Mouse (Mus musculus): ENCODE measurements around the gene Chrnb2.

Chrnb2 gene

DNA sequence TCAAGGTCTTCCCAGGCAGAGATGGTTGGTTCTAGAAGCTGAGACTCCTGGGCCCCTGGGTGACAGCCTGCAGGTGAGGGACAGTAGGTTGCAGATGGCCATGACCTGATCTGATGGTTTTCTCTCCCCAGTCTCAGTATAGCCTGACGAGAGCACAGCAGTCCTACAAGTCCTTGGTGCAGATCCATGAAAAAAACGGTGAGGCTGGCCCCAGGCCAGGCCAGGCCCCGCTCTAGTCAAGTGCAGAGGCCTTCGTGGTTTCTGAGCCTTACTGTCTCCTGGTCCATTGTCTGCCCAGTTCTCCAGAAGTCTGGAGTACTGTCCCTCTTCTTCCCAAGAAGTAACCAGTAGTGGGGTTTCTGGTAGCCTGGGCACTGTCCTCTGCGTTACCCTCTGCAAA lies 17.2 kb upstream of the Chrnb2 start:
- intact Hi-C loops (cut with DNase I): no loop called here

DNA sequence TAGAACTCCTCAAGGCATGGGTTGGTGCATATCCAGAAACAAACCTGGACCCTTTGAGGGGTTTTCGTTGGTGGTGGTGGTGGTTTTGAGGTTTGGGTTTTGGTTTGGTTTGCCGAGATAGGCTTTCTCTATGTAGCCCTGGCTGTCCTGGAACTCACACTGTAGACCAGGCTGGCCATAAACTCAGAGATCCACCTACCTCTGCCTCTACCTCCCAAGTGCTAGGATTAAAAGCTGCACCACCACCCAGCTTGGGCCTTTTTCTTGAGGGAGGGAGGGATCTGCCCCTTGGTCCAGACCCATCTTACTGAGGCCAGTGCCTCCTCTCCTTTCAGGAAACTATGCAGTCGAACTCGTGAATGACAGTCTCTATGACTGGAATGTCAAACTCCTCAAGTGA lies 15.7 kb upstream of the Chrnb2 start:
- intact Hi-C loops (cut with DNase I): no loop called here

DNA sequence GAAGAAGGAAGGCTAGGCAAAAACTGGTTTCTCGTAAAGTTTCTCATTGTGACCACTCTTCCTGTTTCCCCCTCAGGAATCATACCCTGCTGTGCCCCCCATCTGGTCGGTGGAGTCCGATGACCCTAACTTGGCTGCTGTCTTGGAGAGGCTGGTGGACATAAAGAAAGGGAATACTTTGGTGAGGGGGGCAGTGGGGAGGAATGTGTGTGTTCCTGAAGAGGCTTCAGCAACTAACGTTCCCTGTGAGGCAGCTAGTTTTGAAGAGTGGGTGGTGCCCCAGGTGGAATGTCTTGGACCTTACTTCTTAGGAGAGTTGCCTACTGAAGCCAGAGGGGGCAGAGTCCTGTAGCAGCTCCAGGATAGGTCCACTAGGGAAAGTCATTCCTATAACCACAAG lies 11.6 kb upstream of the Chrnb2 start:
- intact Hi-C loops (cut with DNase I): loop anchor here (10.0 kb wide), 1 partner anchor 299 kb away; the partner anchor contains the start of gene Tpm3

DNA sequence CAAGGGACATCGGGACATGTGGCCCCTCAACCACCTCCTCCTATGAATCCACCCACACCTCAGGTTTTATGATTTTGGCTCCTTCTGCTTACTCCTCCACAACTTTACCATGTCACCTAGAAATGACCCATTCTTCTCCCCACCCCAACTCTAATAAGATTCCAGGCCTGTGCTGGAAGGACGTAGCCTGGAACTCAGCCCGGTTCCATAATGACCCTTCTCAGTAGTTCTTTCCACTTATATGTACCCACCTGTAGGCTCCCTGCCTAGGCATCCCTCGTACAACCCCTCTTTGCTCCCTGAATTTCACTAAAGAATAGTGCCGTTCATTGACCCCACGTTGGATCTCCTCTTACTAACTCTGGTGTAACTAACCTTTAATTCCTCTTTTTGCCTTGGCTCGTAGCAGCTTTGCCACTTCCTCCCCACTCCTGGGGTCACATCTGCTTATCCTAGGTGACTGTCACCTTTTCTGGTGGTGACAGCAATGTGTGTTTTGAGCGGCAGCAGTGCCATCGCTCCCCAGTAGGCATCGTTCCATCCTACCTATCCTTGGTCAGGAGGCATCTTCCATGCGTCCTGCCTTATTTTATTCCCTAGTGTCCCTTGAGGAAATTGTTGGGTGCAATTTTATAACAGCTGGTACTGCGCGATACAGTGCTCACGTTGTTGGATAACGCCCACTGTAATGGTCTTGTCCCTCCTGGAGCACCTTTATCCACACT lies 10.0 kb upstream of the Chrnb2 start:
- intact Hi-C loops (cut with DNase I): loop anchor here (5.0 to 10.0 kb wide), 4 partner anchors 42 to 300 kb away; partner anchors contain the start of gene Tpm3

DNA sequence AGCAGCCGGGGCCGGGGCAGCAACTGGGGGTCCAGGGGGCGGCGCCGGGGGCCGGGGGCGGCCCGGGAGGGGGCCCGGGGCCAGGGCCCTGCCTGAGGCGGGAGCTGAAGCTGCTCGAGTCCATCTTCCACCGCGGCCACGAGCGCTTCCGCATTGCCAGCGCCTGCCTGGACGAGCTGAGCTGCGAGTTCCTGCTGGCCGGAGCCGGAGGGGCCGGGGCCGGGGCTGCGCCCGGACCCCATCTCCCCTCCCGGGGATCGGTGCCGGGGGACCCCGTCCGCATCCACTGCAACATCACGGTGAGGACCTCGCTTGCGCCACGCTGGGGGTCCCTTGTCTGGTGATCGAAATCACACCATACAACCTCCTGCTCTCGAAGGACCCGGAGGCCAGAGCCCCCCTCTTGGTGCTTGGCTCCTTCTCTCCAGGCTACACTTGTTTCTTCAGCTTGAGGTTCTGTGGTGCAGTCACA lies 9.3 kb upstream of the Chrnb2 start:
- intact Hi-C loops (cut with DNase I): loop anchor here (5.0 to 10.0 kb wide), 4 partner anchors 41 to 301 kb away; partner anchors contain the start of gene Tpm3

DNA sequence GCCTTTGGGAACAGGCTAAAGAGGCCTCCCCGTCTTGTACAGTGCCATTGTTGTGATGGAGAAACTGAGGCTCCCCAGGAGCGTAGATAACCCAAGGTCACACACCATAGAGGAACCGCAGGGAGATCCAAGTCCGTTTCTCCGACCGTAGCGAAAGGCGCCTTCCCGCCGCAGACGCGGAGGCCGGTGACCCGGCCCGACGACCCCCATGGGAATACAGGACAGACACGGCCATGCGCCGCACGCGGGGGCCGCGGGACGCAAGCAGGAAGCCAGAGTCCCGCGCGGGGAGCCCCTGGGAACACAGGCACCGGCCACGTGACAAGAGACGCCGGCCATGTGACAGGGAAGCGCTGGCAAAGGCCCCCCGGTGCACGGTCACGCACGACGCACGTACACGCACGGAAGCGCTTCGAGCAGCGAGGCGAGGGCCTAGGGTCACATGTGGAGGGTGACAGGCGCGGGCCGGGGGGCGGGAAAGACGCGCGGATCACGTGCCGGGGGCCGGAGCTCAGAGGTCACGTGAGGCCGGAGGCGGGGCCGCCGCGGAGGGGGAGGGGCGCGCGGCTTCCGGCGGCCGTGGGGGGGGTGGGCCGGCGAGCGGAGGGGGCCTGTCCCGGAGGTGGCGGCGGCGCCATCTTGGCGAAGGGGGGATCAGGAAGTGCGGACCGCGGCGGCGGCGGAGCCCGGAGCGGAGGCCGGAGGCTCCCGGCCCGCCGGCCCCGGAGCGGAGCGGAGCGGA lies 8.7 kb upstream of the Chrnb2 start, which contains the start of gene Ube2q1:
Ube2q1 (plus strand) TSS at position 649 of the 742 bp plus-strand sequence.
- intact Hi-C loops (cut with DNase I): loop anchor here (5.0 to 10.0 kb wide), 4 partner anchors 41 to 302 kb away; partner anchors contain the start of gene Tpm3

DNA sequence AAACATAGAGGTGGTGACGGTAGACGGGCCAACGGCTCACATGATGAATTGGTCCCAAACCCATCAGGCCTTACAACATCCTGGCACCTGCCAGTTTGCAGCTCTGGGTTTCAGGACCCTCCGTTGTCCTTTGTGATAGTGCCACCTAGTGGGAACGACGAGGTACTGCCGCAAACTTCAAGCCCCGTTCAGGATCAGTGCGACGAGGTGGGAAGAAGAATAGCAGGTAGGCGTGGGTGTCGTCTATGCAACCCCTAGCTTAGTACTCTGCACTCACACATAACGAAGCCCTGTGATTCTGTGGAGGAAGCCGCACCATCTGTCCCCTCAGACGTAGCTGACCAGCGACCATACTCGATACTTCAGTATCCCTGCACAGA lies 8.1 kb upstream of the Chrnb2 start:
- intact Hi-C loops (cut with DNase I): loop anchor here (5.0 to 10.0 kb wide), 4 partner anchors 40 to 302 kb away; partner anchors contain the start of gene Tpm3

DNA sequence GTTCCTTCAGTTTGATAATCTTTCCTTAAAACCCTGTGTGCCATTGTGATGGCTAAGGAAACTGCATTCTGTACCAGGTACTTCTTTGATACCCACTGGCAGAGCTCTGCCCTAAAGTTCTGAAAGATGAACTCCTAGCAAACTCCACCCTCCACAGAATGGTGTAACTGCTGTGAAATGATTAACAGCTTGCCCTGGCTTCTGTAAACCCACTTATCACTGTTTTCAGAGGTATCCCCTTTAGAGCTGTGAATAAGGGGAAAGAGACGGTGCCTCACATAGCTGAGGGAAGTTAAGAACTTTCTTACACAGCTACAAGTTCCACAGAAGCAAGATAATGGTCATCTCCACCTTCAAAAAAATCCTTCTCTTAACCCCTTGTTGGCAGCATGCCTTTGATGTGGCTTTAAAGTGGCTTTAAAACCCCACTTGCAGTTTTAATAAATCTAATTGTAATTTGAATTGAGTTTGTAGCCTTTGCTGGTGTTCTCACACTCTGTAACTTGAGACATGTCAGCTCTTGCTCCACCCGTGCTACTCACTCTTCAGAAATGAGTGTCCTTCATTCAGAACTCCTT lies 6.1 kb upstream of the Chrnb2 start:
- intact Hi-C loops (cut with DNase I): loop anchor here (5.0 to 10.0 kb wide), 4 partner anchors 38 to 304 kb away; partner anchors contain the start of gene Tpm3

DNA sequence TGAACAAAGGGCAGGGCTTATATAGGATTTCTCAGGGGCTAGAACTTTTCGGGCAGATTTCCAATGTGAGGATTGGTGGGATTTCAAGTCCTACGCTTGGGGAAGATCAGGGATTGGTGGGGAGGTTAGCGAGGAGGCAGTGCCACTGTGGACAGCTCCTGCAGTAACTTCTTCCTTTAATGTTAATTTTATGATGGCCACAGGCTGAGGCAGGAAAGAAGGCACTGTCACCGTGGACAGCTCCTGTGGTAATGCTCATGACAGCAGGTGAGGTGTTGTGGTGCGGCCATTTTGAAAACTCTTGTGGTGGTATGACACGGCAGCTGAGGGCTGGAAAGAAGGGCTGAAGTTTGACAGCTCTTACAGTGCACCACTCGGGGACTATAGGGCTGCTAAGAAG lies 5.2 kb upstream of the Chrnb2 start:
- intact Hi-C loops (cut with DNase I): no loop called here

DNA sequence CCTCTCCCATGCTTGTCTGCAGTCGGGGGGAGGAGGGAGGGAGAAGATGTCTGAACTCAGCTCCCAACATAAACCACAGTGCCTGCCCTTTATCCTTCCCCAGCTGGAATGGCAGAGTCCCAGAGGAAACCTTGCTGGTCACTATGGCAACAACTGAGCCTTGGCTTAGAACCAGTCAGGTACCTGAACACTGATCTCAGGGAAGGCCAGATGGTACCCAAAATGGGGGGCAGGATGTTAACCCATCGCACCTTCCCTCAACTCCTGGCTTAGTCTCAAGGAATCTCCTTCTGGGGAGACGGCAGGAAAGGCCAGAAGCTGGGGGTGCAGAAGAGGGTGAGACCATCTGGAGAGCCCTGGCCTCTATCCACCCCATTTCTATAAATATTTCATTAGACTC lies 4.6 kb downstream of the Chrnb2 start:
- intact Hi-C loops (cut with DNase I): no loop called here

DNA sequence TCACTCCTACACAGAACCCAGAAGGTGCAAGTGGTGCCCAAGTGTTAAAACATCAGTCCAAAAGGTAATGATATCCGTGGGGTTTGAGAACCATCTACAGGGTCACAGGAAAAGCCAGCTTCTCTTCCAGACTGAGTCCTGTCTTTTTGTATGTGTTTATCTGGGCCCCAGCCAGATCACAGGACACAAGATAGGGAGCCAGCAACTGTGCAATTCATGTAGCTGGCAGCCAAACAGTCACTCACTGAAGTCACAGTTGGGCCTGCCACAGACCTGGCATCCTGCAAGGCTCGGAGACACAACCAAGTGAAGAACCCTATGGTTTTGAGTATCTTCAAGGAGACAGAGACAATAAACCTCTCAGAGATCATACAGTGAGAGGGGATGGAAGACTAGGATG lies 6.6 kb downstream of the Chrnb2 start:
- intact Hi-C loops (cut with DNase I): no loop called here

DNA sequence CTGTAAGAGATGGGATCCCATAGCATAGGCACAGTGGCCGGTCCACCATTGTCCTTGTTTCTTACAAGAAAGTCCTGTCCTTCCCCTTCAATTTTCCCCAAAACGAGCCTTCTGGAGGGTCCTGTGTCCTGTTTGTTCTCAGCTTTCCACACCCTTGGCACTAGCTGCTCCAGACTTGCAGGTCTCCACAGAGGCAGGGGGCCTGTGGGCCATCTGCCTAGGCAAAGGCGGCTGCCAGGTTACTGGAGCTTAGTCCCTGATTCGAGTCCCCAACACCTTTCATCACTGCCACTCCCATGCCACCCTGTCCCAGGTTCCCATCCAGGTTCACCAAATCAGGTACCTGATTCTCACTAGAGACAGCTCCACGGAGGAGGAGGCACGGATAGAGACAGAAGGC lies 9.1 kb downstream of the Chrnb2 start:
- intact Hi-C loops (cut with DNase I): no loop called here

DNA sequence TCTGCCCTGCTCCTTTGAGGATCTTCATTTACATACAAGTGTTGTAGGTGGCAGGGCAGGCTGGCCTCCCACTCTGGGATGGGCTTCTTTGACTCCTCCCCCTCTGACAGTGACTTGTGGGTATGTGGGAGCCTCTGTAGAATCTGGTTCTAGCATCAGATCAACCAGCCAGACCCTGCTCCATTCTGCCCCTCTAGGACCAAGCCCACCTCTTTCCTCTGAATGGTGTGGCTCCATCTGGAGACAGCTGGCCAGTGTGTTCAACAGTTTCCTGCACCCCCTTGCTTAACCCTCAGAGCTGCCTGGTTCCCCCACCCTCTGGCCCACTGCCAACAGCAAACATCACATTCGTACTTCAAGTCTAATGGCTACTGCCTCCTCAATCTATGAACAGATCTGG lies 12.1 kb downstream of the Chrnb2 start:
- intact Hi-C loops (cut with DNase I): no loop called here

DNA sequence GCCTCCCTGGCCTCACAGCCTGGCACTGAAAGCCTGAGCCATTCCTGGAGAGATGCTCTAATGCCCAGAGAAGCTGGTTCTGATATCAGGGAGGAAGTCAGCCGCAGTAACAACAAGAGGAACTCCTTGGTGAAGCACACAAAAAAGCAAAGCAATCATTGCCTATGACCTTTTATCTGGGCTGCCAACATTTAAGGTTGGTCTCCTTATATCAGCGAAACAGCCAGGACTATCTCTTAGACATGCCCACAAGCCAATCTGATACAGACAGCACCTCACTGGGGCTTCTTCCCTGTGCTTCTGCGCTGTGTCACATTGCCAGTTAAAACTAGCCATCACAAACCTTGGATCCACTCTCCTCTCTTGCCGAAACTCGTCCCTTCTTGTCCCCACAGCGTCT lies 25.9 kb downstream of the Chrnb2 start:
- intact Hi-C loops (cut with DNase I): no loop called here

DNA sequence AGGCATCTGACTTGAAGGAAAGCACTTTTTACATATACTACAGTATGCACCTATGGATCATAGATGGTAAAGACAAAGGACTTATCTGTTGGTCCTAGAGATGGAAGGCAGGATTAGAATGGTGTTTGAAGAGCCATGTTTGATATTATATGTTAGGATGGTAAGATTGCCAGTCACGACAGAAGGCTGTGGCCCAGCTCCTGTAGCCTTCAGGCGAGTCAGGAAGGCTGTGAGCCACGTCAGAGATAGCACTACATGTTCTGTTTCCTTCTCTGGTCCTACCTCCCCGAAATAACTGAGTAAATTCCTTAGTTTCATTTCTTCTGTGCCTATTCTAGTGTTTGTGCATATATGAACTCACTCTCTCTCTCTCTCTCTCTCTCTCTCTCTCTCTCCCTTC lies 32.3 kb downstream of the Chrnb2 start:
- intact Hi-C loops (cut with DNase I): loop anchor here (5.0 kb wide), 2 partner anchors 40 to 125 kb away; partner anchors contain the start of gene Ube2q1

DNA sequence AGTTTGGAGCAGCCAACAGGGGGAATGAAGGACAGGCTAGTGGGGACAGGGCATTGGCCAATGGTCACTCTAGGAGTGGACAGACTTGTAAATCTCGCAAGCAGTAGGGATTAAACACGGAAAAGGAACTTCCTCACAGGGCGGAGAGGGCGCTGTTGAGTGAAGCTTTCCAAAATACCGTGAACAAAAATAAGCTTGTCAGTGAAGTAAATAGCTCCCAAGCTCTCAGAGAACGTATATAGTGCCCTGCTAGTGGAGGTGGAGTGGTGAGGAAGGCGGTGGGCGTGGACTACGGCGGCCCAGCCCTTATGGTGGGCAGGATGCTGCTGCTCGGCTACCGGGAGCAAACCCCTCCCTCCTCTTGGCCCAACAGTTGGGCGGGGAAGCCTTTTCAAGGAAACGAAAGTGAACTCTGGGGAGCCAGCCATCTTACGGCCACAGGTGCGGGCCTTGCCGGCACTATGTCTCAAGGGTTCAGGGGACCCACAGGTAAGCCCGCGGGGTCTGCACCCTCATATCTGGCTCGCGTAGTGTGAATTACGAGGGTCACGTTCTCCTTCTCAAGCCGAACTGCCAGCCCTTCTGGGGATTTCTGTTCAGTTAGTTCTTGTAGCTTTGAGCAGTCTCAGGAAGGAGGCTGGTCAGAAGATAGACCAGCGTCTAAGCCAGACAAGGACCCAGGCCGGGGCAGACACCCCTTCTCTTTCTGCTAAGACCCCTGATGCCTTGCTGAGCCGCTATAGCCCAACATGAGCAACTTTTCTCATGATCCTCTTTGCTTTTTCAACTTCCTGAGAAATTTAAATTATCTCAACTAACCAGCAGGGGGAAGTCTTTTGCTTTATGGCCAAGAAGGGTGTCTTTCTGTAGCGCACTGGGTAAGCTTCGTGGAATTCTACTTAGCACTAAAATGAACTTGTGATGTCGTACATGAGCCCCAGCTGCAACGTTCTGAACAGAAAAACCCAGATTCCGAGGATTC lies 33.8 kb downstream of the Chrnb2 start:
- intact Hi-C loops (cut with DNase I): loop anchor here (5.0 kb wide), 2 partner anchors 42 to 127 kb away; partner anchors contain the start of gene Ube2q1

DNA sequence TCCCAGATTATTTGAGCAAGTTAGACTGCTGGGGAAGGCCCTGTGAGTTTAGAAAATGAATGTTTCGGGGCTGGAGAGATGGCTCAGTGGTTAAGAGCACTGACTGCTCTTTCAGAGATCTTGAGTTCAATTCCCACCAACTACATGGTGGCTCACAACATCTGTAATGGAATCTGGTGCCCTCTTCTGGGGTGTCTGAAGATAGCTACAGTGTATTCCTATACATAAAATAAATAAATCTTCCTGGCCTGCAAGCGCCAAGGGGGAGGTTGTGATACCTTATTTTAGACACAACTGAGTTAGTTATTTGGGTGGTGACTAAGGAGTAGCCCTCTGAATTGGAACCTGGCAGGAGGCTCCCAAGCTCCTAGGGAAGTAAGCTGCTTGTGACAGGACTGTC lies 35.6 kb downstream of the Chrnb2 start:
- intact Hi-C loops (cut with DNase I): no loop called here

DNA sequence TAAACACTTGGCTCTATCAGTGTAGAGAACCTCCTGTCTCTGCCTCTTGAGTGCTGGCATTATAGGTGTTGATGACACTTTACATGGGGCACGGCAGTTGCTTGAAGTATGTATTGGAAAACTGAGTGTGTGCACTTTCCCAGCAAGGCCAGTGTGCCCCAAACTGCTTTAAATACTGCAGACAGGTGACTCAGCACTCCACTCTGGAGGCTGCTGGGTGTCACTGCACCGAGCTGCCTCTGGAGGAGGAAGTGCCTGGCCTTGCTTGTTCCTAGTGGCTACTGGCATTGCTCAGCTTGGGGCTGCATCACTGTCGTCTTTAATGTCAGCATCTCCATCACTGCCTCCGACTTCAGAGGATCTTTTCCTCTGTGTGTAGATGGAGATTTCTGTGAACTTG lies 37.4 kb downstream of the Chrnb2 start:
- intact Hi-C loops (cut with DNase I): no loop called here

DNA sequence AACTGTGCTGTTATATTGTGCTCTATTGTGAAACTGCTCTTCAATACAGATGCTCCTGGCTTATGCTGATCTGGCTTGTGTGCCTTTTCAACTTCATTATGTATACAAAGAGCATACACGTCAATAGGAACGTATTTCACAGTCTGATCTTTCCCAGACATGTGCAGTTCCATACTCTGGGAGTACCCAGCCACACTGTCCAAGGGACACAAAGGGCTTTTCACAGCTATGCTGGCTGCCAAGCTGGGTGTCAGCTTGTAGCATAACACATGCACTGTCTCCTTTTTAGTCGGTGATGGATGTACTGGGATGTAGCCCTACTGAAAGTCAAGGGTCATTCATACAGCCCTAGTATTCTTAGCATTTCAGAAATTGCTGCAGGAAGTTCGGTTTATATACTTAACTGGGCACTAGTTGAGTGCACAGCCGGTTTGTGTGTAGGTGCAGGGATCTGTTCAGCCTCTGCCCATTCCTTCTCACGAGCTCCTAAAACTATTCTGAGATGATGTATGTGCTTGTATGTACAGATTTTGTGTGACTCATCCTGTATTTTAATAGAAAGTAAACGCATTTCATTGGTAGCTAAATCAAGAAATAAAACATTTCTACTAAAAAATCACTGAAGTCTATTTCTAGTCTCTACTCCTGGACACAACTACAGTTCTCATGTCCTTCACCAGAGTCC lies 40.9 kb downstream of the Chrnb2 start:
- intact Hi-C loops (cut with DNase I): no loop called here

DNA sequence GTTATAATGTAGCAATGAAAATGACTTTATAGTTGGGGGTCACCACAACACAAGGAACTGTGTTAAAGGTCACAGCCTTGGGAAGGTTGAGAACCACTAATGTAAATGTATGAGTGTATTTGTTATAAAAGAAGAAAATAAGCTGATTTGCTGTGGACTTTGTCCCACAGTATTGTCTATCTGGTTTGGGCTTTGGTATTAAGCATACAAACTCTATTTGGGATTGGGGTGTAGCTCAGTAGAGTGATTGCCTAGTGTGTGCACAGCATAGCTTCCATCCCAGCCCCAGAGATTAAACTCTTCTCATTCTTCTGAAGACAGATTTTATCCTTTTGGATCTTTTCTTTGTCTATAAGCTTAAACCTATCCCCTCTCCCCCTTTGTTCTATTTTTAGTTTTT lies 42.4 kb downstream of the Chrnb2 start:
- intact Hi-C loops (cut with DNase I): no loop called here

Data from adrenal gland (tissue).